Mouse (Mus musculus) neural tube, embryonic 14.5 days (tissue): ENCODE measurements around the gene Mrpl33. TPM values are rescaled to one million over a fixed set of nuclear protein-coding genes. Genes with fewer than 3 reads are reported as not detected.

Experiments
- ATAC-seq: fragments of 200-750 bp; cut with Nextera tagmentation; 2 replicates; pipeline ENCODE4 v1.8.0; 2017; ENCODE audit warnings: low read depth, mild to moderate bottlenecking, moderate TSS enrichment, moderate library complexity
- H3K27ac ChIP-seq: fragments of 300-500 bp; sonication (generic); 2 replicates; pipeline ENCODE4 v1.5.1; 2014; ENCODE audit warnings: low read depth, mild to moderate bottlenecking, control low read depth, low read length, moderate library complexity, mixed read lengths
- H3K27me3 ChIP-seq: fragments of 300-500 bp; sonication (generic); 2 replicates; pipeline ENCODE4 v1.6.1; 2014; ENCODE audit warnings: low read length; ENCODE audit not compliant: control insufficient read depth, insufficient read depth
- H3K36me3 ChIP-seq: fragments of 300-500 bp; sonication (generic); 2 replicates; pipeline ENCODE4 v1.6.1; 2014; ENCODE audit warnings: low read length, mixed read lengths; ENCODE audit not compliant: control insufficient read depth, insufficient read depth
- H3K4me1 ChIP-seq: fragments of 300-500 bp; sonication (generic); 2 replicates; pipeline ENCODE4 v1.6.1; 2014; ENCODE audit warnings: low read length; ENCODE audit not compliant: control insufficient read depth, insufficient read depth
- H3K4me2 ChIP-seq: fragments of 300-500 bp; sonication (generic); 2 replicates; pipeline ENCODE4 v1.6.1; 2014; ENCODE audit warnings: mild to moderate bottlenecking, low read depth, low read length, control low read depth
- H3K4me3 ChIP-seq: fragments of 300-500 bp; sonication (generic); 2 replicates; pipeline ENCODE4 v1.5.1; 2014; ENCODE audit warnings: low read depth, low read length, control low read depth, mixed read lengths
- H3K9ac ChIP-seq: fragments of 300-500 bp; sonication (generic); replicated peaks from 2 replicates; pipeline ENCODE4 v1.6.1; 2014; ENCODE audit warnings: low read depth, mild to moderate bottlenecking, control low read depth, low read length, mixed read lengths
- H3K9me3 ChIP-seq: fragments of 300-500 bp; sonication (generic); 2 replicates; pipeline ENCODE4 v1.6.1; 2016; ENCODE audit warnings: low read length; ENCODE audit not compliant: control insufficient read depth
- WGBS: fragments of 180-500 bp; shearing (Covaris S2); extraction: QIAGEN DNeasy Blood & Tissue Kit; methylation state at CpG from one replicate; pipeline ENCODE4 v1.1.7; 2014; 5-methylcytosine and 5-hydroxymethylcytosine counted together
- polyA plus RNA-seq: library from polyadenylated mRNA; unstranded; fragments of >200 nt; fragmentation: Nextera tagmentation; extraction: Ambion mirVana; gene quantifications from 2 replicates; pipeline ENCODE4 v1.2.1, GENCODE M21; 2014

Gene Mrpl33
- polyA plus RNA-seq, 1 experiment from 2014 or later, result 200 TPM

GRCm38 (mm10) chr5:31602377-31602776 is 5.6 kb downstream of the Mrpl33 start:
- no peaks in the 10 kb centered on the region for H3K4me1 ChIP-seq

GRCm38 (mm10) chr5:31603766-31604165 is 7.0 kb downstream of the Mrpl33 start:
- Histone ChIP-seq H3K4me3 (no peak overlapping the region), H3K27ac (no peak overlapping the region), H3K9ac (no peak overlapping the region), H3K27me3 (no peaks in the 10 kb centered on the region), H3K4me1 (no peaks in the 10 kb centered on the region), H3K4me2 (no peak overlapping the region), H3K36me3 (no peaks in the 10 kb centered on the region), H3K9me3 (no peaks in the 10 kb centered on the region)
- no peak for ATAC-seq
- WGBS, result 77% methylated on average over 6 of the region's 6 CpGs

More at GRCm38 (mm10) chr5:31602377-31602776, 5.6 kb downstream of the Mrpl33 start:
- no peak overlapping the region for H3K27ac ChIP-seq
- 86% methylated on average over 1 of the region's 1 CpGs for WGBS
- no peak for ATAC-seq
- no peak overlapping the region for H3K4me3 ChIP-seq
- no peaks in the 10 kb centered on the region for H3K36me3 ChIP-seq
- H3K4me2 ChIP-seq, result no peak overlapping the region
- H3K9me3 ChIP-seq, result no peaks in the 10 kb centered on the region
- no peak overlapping the region for H3K9ac ChIP-seq
- H3K27me3 ChIP-seq, result no peaks in the 10 kb centered on the region

- ATAC-seq, result no peak
- Histone ChIP-seq H3K9ac (no peak overlapping the region), H3K9me3 (no peaks in the 10 kb centered on the region), H3K4me1 (no peaks in the 10 kb centered on the region), H3K36me3 (no peaks in the 10 kb centered on the region), H3K27me3 (no peaks in the 10 kb centered on the region), H3K27ac (no peak overlapping the region), H3K4me2 (no peak overlapping the region), H3K4me3 (no peak overlapping the region)
- 58% methylated on average over 3 of the region's 3 CpGs for WGBS
Observed at GRCm38 (mm10) chr5:31606151-31606550, 9.4 kb downstream of the Mrpl33 start.

- H3K4me3 ChIP-seq, result no peak overlapping the region
- H3K27ac ChIP-seq, result no peak overlapping the region
- no peak for ATAC-seq
- no peak overlapping the region for H3K4me2 ChIP-seq
- no peaks in the 10 kb centered on the region for H3K27me3 ChIP-seq
- H3K9ac ChIP-seq, result no peak overlapping the region
- 0 out of 2 replicates have a peak, but pooled peaks cover 3% of the 10 kb centered on the region for H3K4me1 ChIP-seq
- no peaks in the 10 kb centered on the region for H3K36me3 ChIP-seq
- 79% methylated on average over 13 of the region's 13 CpGs for WGBS
- no peaks in the 10 kb centered on the region for H3K9me3 ChIP-seq
Observed at GRCm38 (mm10) chr5:31610376-31611086, 13.8 kb downstream of the Mrpl33 start.

GRCm38 (mm10) chr5:31611186-31611585 is 14.5 kb downstream of the Mrpl33 start:
- Histone ChIP-seq H3K27ac (no peak overlapping the region), H3K4me3 (no peak overlapping the region), H3K9ac (no peak overlapping the region), H3K4me2 (no peak overlapping the region), H3K36me3 (no peaks in the 10 kb centered on the region), H3K27me3 (no peaks in the 10 kb centered on the region), H3K4me1 (0 out of 2 replicates have a peak, but pooled peaks cover 3% of the 10 kb centered on the region), H3K9me3 (no peaks in the 10 kb centered on the region)
- 79% methylated on average over 1 of the region's 1 CpGs for whole genome bisulfite sequencing
- ATAC-seq, result no peak

GRCm38 (mm10) chr5:31613852-31614286 is 17.1 kb downstream of the Mrpl33 start:
- Histone ChIP-seq H3K27ac (peak overlapping the region; percentile 79), H3K27me3 (no peaks in the 10 kb centered on the region), H3K4me2 (peak overlapping the region; percentile 57), H3K9me3 (no peaks in the 10 kb centered on the region), H3K4me3 (peak overlapping the region; percentile 78), H3K36me3 (peaks cover 10% of the 10 kb centered on the region; the same call in 1 of the 2 replicates), H3K4me1 (0 out of 2 replicates have a peak, but pooled peaks cover 3% of the 10 kb centered on the region), H3K9ac (peak overlapping the region; percentile 74)
- WGBS, result under 1% methylated on average over 37 of the region's 37 CpGs
- ATAC-seq, result peak; percentile 98

- 47% methylated on average over 6 of the region's 6 CpGs for WGBS
- peaks cover 10% of the 10 kb centered on the region; the same call in 1 of the 2 replicates for H3K36me3 ChIP-seq
- 0 out of 2 replicates have a peak, but pooled peaks cover 3% of the 10 kb centered on the region for H3K4me1 ChIP-seq
- H3K4me3 ChIP-seq, result peak overlapping the region; percentile 78
- H3K27me3 ChIP-seq, result no peaks in the 10 kb centered on the region
- H3K4me2 ChIP-seq, result peak overlapping the region; percentile 57
- no peak overlapping the region; the same call in 1 of the 2 replicates for H3K27ac ChIP-seq
- H3K9me3 ChIP-seq, result no peaks in the 10 kb centered on the region
- H3K9ac ChIP-seq, result peak overlapping the region; percentile 74
- ATAC-seq, result no peak
Observed at GRCm38 (mm10) chr5:31614339-31615025, 17.7 kb downstream of the Mrpl33 start.

- no peaks in the 10 kb centered on the region for H3K9me3 ChIP-seq
- H3K9ac ChIP-seq, result no peak overlapping the region
- H3K4me1 ChIP-seq, result no peaks in the 10 kb centered on the region
- H3K4me3 ChIP-seq, result no peak overlapping the region
- no peak overlapping the region for H3K4me2 ChIP-seq
- H3K36me3 ChIP-seq, result peaks cover 10% of the 10 kb centered on the region; the same call in 1 of the 2 replicates
- H3K27ac ChIP-seq, result no peak overlapping the region
- WGBS, result 94% methylated on average over 3 of the region's 3 CpGs
- no peaks in the 10 kb centered on the region for H3K27me3 ChIP-seq
- no peak for ATAC-seq
Observed at GRCm38 (mm10) chr5:31620326-31620725, 23.6 kb downstream of the Mrpl33 start.

GRCm38 (mm10) chr5:31627117-31627516 is 30.4 kb downstream of the Mrpl33 start:
- 32% methylated on average over 3 of the region's 3 CpGs for WGBS
- no peak overlapping the region for H3K4me2 ChIP-seq
- H3K27me3 ChIP-seq, result no peaks in the 10 kb centered on the region
- no peaks in the 10 kb centered on the region for H3K36me3 ChIP-seq
- H3K9ac ChIP-seq, result no peak overlapping the region
- no peaks in the 10 kb centered on the region for H3K9me3 ChIP-seq
- no peak for ATAC-seq
- no peak overlapping the region for H3K27ac ChIP-seq
- H3K4me1 ChIP-seq, result no peaks in the 10 kb centered on the region
- H3K4me3 ChIP-seq, result no peak overlapping the region
